Comparison of ENCODE assay signal across 23 mouse cellular contexts in the genomic region with DNA sequence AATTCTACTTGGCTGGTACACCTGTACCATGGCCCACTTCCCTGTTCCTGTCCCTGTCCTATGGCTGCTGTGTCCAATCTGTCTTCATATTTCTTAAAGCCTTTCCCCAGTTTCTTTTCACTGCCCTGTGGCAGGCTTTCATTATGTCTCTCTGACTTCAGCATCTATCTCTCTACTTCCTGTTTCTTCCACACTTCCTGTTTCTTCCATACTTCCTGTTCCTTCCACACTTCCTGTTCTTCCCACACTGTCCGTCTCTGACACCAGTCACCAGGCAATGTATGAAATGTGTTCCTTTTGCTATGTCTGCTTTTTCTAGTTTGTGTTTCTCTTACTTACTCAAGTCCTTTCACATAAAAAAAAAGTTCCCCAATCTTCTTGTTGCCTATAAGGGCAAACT. TPM values are rescaled to one million over a fixed set of nuclear protein-coding genes. Genes with fewer than 3 reads are reported as not detected.
DNase-seq lines count a peak whose midpoint lies in the region; ATAC-seq and TF ChIP-seq lines count a peak whose summit lies in the region.
"Had no signal": no experiment of that assay in that cellular context is flagged by ENCODE, and none has a peak within 500 bp of the region (broad histone marks: within the 10 kb centered on the region; RNA-seq: fewer than 3 reads in every experiment).

No protein-coding gene starts in this region.

- no peaks in the 10 kb centered on the region for H3K27me3 ChIP-seq in liver, adult 2 months (ENCODE audit: control insufficient read depth, insufficient read depth, low read length)
- H3K27me3 ChIP-seq in liver, embryonic 11.5 days (replicated peaks; ENCODE audit: control insufficient read depth, insufficient read depth, low read length) = no peaks in the 10 kb centered on the region
- H3K27me3 ChIP-seq in heart, embryonic 10.5 days (ENCODE audit: insufficient read depth, poor library complexity, severe bottlenecking) = no peaks in the 10 kb centered on the region
- H3K27me3 ChIP-seq: embryonic facial prominence, embryonic 12.5 days; forebrain, embryonic 12.5 days; heart, embryonic 15.5 days; hindbrain, embryonic 12.5 days had no signal

- no peaks in the 10 kb centered on the region for H3K36me3 ChIP-seq in liver, adult 2 months (ENCODE audit: control insufficient read depth, insufficient read depth, low read length)
- no peaks in the 10 kb centered on the region for H3K36me3 ChIP-seq in liver, embryonic 11.5 days (ENCODE audit: control insufficient read depth, insufficient read depth, low read length)
- H3K36me3 ChIP-seq in macrophage (ENCODE audit: inconsistent target) = no peaks in the 10 kb centered on the region
- no peaks in the 10 kb centered on the region for H3K36me3 ChIP-seq in heart, embryonic 10.5 days
- H3K36me3 ChIP-seq: embryonic facial prominence, embryonic 12.5 days; forebrain, embryonic 12.5 days; G1E; heart, embryonic 15.5 days; hindbrain, embryonic 12.5 days had no signal

- no peaks in the 10 kb centered on the region for H3K9me3 ChIP-seq in liver, embryonic 11.5 days (ENCODE audit: control insufficient read depth, low read length)
- no peaks in the 10 kb centered on the region for H3K9me3 ChIP-seq in heart, embryonic 10.5 days
- H3K9me3 ChIP-seq: embryonic facial prominence, embryonic 12.5 days; heart, embryonic 15.5 days; hindbrain, embryonic 12.5 days had no signal

- no peak overlapping the region for H3K9ac ChIP-seq in liver, adult 2 months (ENCODE audit: low read depth, low read length)
- H3K9ac ChIP-seq in liver, embryonic 11.5 days (ENCODE audit: low read depth, low read length) = no peak overlapping the region
- H3K9ac ChIP-seq: embryonic facial prominence, embryonic 12.5 days; forebrain, embryonic 12.5 days; heart, embryonic 15.5 days; hindbrain, embryonic 12.5 days had no signal

- intact Hi-C loops in heart, postnatal 10 days (cut with DNase I) = no loop called here

- no peak overlapping the region for H3K27ac ChIP-seq in liver, adult 2 months (replicated peaks; ENCODE audit: insufficient read depth, low read depth, low read length)
- H3K27ac ChIP-seq in liver, embryonic 11.5 days (ENCODE audit: low read depth, low read length) = no peak overlapping the region
- H3K27ac ChIP-seq in macrophage = peak overlapping the region; percentile 33
- H3K27ac ChIP-seq in heart, embryonic 10.5 days = no peak overlapping the region
- H3K27ac ChIP-seq: embryonic facial prominence, embryonic 12.5 days; forebrain, embryonic 12.5 days; heart, embryonic 15.5 days; hindbrain, embryonic 12.5 days had no signal

- no peak for TF ChIP-seq CTCF in liver, adult 2 months (IDR thresholded peaks at IDR 0.05; ENCODE audit: low read depth, low read length)

- TF ChIP-seq POLR2A in liver, adult 2 months (IDR thresholded peaks at IDR 0.05; ENCODE audit: extremely low read depth, insufficient read depth, low read length) = no peak

- H3K4me1 ChIP-seq in liver, adult 2 months (ENCODE audit: control insufficient read depth, insufficient read depth, low read length) = no peaks in the 10 kb centered on the region
- no peaks in the 10 kb centered on the region for H3K4me1 ChIP-seq in liver, embryonic 11.5 days (replicated peaks; ENCODE audit: control insufficient read depth, insufficient read depth, low read length)
- no peaks in the 10 kb centered on the region for H3K4me1 ChIP-seq in heart, embryonic 10.5 days
- H3K4me1 ChIP-seq: embryonic facial prominence, embryonic 12.5 days; forebrain, embryonic 12.5 days; heart, embryonic 15.5 days; hindbrain, embryonic 12.5 days had no signal

- no peak overlapping the region for H3K4me3 ChIP-seq in liver, adult 2 months (ENCODE audit: insufficient read depth, low read depth, low read length)
- no peak overlapping the region for H3K4me3 ChIP-seq in liver, embryonic 11.5 days (ENCODE audit: low read depth, low read length)
- no peak overlapping the region for H3K4me3 ChIP-seq in macrophage (ENCODE audit: inconsistent target)
- H3K4me3 ChIP-seq in heart, embryonic 10.5 days = no peak overlapping the region
- H3K4me3 ChIP-seq: embryonic facial prominence, embryonic 12.5 days; forebrain, embryonic 12.5 days; heart, embryonic 15.5 days; hindbrain, embryonic 12.5 days had no signal

- no peak for ATAC-seq in liver, embryonic 11.5 days (replicated peaks; ENCODE audit: low FRiP score)
- peak; percentile 29 for ATAC-seq in CD4-positive, CD25-positive, alpha-beta regulatory T cell, adult 4 months
- ATAC-seq in common myeloid progenitor, adult 5-6 weeks (replicated peaks; ENCODE audit: low read depth, poor library complexity, severe bottlenecking) = peak; percentile 68
- ATAC-seq: forebrain, embryonic 16.5 days; hindbrain, embryonic 16.5 days had no signal

- no peak overlapping the region for H3K4me2 ChIP-seq in liver, embryonic 11.5 days
- H3K4me2 ChIP-seq: embryonic facial prominence, embryonic 12.5 days; forebrain, embryonic 12.5 days; heart, embryonic 15.5 days; hindbrain, embryonic 12.5 days had no signal

- no peaks in the 10 kb centered on the region for H3K79me2 ChIP-seq in liver, adult 2 months (ENCODE audit: control insufficient read depth, insufficient read depth, low read length)
- no peaks in the 10 kb centered on the region for H3K79me2 ChIP-seq in macrophage (ENCODE audit: inconsistent target)

- 77% methylated on average over 1 of the region's 1 CpGs for WGBS in liver, adult 2 months
- WGBS in liver, embryonic 11.5 days = 56% methylated on average over 1 of the region's 1 CpGs
- 6% methylated on average over 1 of the region's 1 CpGs for WGBS in macrophage (ENCODE audit: missing documents)
- WGBS in heart, embryonic 10.5 days = 74% methylated on average over 1 of the region's 1 CpGs

- DNase-seq in liver, adult 2 months (ENCODE audit: extremely low read depth, low read depth, low spot score) = peak; percentile 45
- DNase-seq in liver, embryonic 11.5 days (ENCODE audit: low spot score) = no peak
- DNase-seq in heart, embryonic 10.5 days (ENCODE audit: low spot score) = no peak
- DNase-seq in heart, postnatal 10 days = no peak
- DNase-seq in B cell, adult 2 months = no peak
- DNase-seq: adrenal gland, adult 8-10 months; adrenal gland, postnatal 36 days; cerebellum, adult 11 months; cerebellum, adult 8-10 months; cerebellum, postnatal 14 days; gastrocnemius, postnatal 14 days; heart, adult 11 months; heart, postnatal 36 days had no signal

RNA-seq across cellular contexts. Expression of a gene that starts 32.3 kb away (rescaled TPM):
- 0.55 and 1.8 TPM in 2 replicates for total RNA-seq in liver, adult 2 months (2014; rRNA removed)
- 0.56 and 0.92 TPM in 2 replicates for polyA plus RNA-seq in liver, adult 2 months (2012; rRNA removed)
- polyA plus RNA-seq in liver, embryonic 11.5 days (2014; fragmentation: Nextera tagmentation; extraction: Ambion mirVana) = 0.51 and 0.88 TPM in 2 replicates
- polyA plus RNA-seq in CD4-positive, CD25-positive, alpha-beta regulatory T cell, adult 4 months (2017; shearing (Covaris generic)) = 1 to 10 TPM; 3.6 to 5.6 TPM
- total RNA-seq in common myeloid progenitor, adult 5-6 weeks (2017) = 2.2 and 3.3 TPM in 2 replicates
- under 1 TPM in 16 of 26 experiments, not detected in 10; 0.21 to 0.82 (median 0.49) TPM for total RNA-seq in macrophage (2018; cell fraction: chromatin; rRNA removed)
- total RNA-seq in macrophage (2018; cell fraction: cytosol; rRNA removed) = under 1 TPM in 21 of 26 experiments, not detected in 5; 0.03 to 0.18 (median 0.09) TPM
- total RNA-seq in macrophage (2018; cell fraction: nucleus; rRNA removed) = 1 to 10 TPM in 1 of 26 experiments, under 1 TPM in 12, not detected in 13; 0.24 to 1.5 (median 0.36) TPM
- polyA plus RNA-seq in macrophage (2018) = 0.10 to 0.26 TPM (median 0.15 TPM) in 3 replicates
- 0.96 and 1.5 TPM in 2 replicates for polyA plus RNA-seq in heart, embryonic 10.5 days (2016; fragmentation: Nextera tagmentation; extraction: Ambion mirVana)
- 1 to 10 TPM; 1.3 to 1.6 TPM for total RNA-seq in heart, postnatal 10 days (2021)
- polyA plus RNA-seq: G1E had no signal
